Mouse (Mus musculus): ENCODE data around the gene Gm21996.
"Not testable (repeated sequence)": the region's sequence is repeated elsewhere in the genome, so short reads cannot be mapped to it uniquely, and the experiment has no call there.

Gene Gm21996

GRCm38 (mm10) chrY:89745432-89745831 is at the start of gene Gm21996:
Gene Gm21996 (minus strand): TSS chrY:89745532.
- not testable (repeated sequence) for DNase-seq (ENCODE audit: low spot score in 2 of 2)

Data from frontal cortex, postnatal 10 days (tissue).